Mouse (Mus musculus): ENCODE measurements at regions not wholly inside any gene's neighbourhood (a gene's known extent, or its start where the extent isn't known, plus 50 kb on each side); places are given as distances from the start of the nearest gene placed in this dataset.

GRCm38 (mm10) chr12:113257243-113257642 lies 71.5 kb downstream of the Tmem121 start:
- ATAC-seq (ENCODE audit: extremely low read depth, insufficient number of reproducible peaks, low FRiP score, poor library complexity, severe bottlenecking) (no peak), DNase-seq (ENCODE audit: low spot score) (no peak)
- Histone ChIP-seq H3K27me3 (ENCODE audit: insufficient read depth, low read length) (no peaks in the 10 kb centered on the region), H3K9me3 (replicated peaks) (peaks cover 13% of the 10 kb centered on the region), H3K36me3 (replicated peaks) (no peaks in the 10 kb centered on the region), H3K4me1 (ENCODE audit: insufficient read depth, low read depth, low read length) (no peaks in the 10 kb centered on the region), H3K4me3 (ENCODE audit: low read depth, low read length) (no peak overlapping the region)
- no peak for TF ChIP-seq GATA1 (IDR thresholded peaks at IDR 0.05; ENCODE audit: borderline replicate concordance, low read length)
- no peak for TF ChIP-seq POLR2AphosphoS5 (IDR thresholded peaks at IDR 0.05; ENCODE audit: insufficient replicate concordance, low read depth, low read length)
- no peak for TF ChIP-seq CTCF (IDR thresholded peaks at IDR 0.05; ENCODE audit: low read depth, low read length)
- TF ChIP-seq TAL1 (conservative IDR thresholded peaks at IDR 0.05; ENCODE audit: low read depth, low read length), result no peak
- TF ChIP-seq GATA2 (IDR thresholded peaks at IDR 0.05; ENCODE audit: borderline replicate concordance, low read depth, low read length), result no peak

DNA sequence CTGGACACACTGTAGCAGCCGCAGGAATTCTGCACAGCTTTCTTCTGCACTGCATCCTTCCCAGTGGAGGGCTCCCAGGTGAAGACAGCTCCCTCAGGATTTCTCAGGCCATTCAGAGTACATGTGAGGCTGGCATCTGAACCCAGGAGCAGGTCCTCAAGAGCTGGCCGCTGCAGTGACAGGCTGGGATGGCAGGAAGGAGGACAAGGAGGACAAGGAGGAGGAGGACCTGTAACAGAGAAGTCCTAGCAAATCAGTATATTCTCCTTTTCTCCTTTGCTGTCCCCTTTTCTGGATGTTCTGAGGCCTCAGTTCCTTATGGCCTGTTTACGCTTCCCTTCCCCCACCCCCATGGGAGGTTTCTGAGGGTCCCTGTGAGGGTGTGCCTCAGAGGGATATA lies 73.7 kb downstream of the Tmem121 start:
- Histone ChIP-seq H3K4me3 (ENCODE audit: low read depth, low read length) (no peak overlapping the region), H3K36me3 (replicated peaks) (no peaks in the 10 kb centered on the region), H3K27me3 (ENCODE audit: insufficient read depth, low read length) (no peaks in the 10 kb centered on the region), H3K4me1 (ENCODE audit: insufficient read depth, low read depth, low read length) (no peaks in the 10 kb centered on the region), H3K9me3 (replicated peaks) (peaks cover 16% of the 10 kb centered on the region)
- ATAC-seq (ENCODE audit: extremely low read depth, insufficient number of reproducible peaks, low FRiP score, poor library complexity, severe bottlenecking), result no peak
- no peak for TF ChIP-seq TAL1 (conservative IDR thresholded peaks at IDR 0.05; ENCODE audit: low read depth, low read length)
- no peak for DNase-seq (ENCODE audit: low spot score)

- no peak for TF ChIP-seq CTCF (IDR thresholded peaks at IDR 0.05; ENCODE audit: low read depth, low read length)
- TF ChIP-seq TAL1 (conservative IDR thresholded peaks at IDR 0.05; ENCODE audit: low read depth, low read length), result no peak
- no peak for TF ChIP-seq GATA2 (IDR thresholded peaks at IDR 0.05; ENCODE audit: borderline replicate concordance, low read depth, low read length)
- TF ChIP-seq GATA1 (IDR thresholded peaks at IDR 0.05; ENCODE audit: borderline replicate concordance, low read length), result no peak
- TF ChIP-seq POLR2AphosphoS5 (IDR thresholded peaks at IDR 0.05; ENCODE audit: insufficient replicate concordance, low read depth, low read length), result no peak
- H3K27me3 ChIP-seq (ENCODE audit: insufficient read depth, low read length), result no peaks in the 10 kb centered on the region
- ATAC-seq (ENCODE audit: extremely low read depth, insufficient number of reproducible peaks, low FRiP score, poor library complexity, severe bottlenecking), result no peak
- DNase-seq (ENCODE audit: low spot score), result no peak
- no peaks in the 10 kb centered on the region for H3K4me1 ChIP-seq (ENCODE audit: insufficient read depth, low read depth, low read length)
- peaks cover 22% of the 10 kb centered on the region for H3K9me3 ChIP-seq (replicated peaks)
- no peaks in the 10 kb centered on the region for H3K36me3 ChIP-seq (replicated peaks)
- no peak overlapping the region for H3K4me3 ChIP-seq (ENCODE audit: low read depth, low read length)
Observed at GRCm38 (mm10) chr12:113260304-113260703, 74.6 kb downstream of the Tmem121 start.

DNA sequence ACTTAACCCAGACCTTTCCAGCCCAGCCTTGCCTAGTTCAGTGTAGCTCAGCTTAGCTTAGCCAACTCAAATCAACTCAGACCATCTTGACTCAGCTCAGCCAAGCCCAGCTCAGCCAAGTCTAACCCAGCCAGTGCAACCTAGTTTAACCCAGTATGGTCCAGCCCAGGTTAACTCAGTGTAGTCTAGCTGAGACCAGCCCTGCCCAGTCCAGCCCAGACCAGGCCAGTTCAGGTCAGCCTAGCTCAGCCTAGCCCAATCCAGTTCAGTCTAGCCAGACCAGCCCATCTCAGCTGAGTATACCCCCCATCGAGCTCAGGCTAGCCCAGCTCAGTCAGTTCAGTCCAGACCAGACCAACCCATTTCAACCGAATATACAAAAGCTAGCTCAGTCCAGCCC lies 90.2 kb downstream of the Tmem121 start:
- no peak for ATAC-seq (ENCODE audit: extremely low read depth, insufficient number of reproducible peaks, low FRiP score, poor library complexity, severe bottlenecking)
- Histone ChIP-seq H3K9me3 (replicated peaks) (peaks cover 18% of the 10 kb centered on the region), H3K36me3 (replicated peaks) (no peaks in the 10 kb centered on the region), H3K4me3 (ENCODE audit: low read depth, low read length) (no peak overlapping the region), H3K4me1 (ENCODE audit: insufficient read depth, low read depth, low read length) (no peaks in the 10 kb centered on the region), H3K27me3 (ENCODE audit: insufficient read depth, low read length) (no peaks in the 10 kb centered on the region)
- TF ChIP-seq TAL1 (conservative IDR thresholded peaks at IDR 0.05; ENCODE audit: low read depth, low read length) (no peak), CTCF (IDR thresholded peaks at IDR 0.05; ENCODE audit: low read depth, low read length) (no peak), POLR2AphosphoS5 (IDR thresholded peaks at IDR 0.05; ENCODE audit: insufficient replicate concordance, low read depth, low read length) (no peak), GATA2 (IDR thresholded peaks at IDR 0.05; ENCODE audit: borderline replicate concordance, low read depth, low read length) (no peak), GATA1 (IDR thresholded peaks at IDR 0.05; ENCODE audit: borderline replicate concordance, low read length) (no peak)
- DNase-seq (ENCODE audit: low spot score), result no peak

- no peaks in the 10 kb centered on the region for H3K4me1 ChIP-seq (ENCODE audit: insufficient read depth, low read depth, low read length)
- H3K36me3 ChIP-seq (replicated peaks), result no peaks in the 10 kb centered on the region
- H3K4me3 ChIP-seq (ENCODE audit: low read depth, low read length), result no peak overlapping the region
- DNase-seq (ENCODE audit: low spot score), result no peak
- peaks cover 18% of the 10 kb centered on the region for H3K9me3 ChIP-seq (replicated peaks)
- TF ChIP-seq TAL1 (conservative IDR thresholded peaks at IDR 0.05; ENCODE audit: low read depth, low read length) (no peak), POLR2AphosphoS5 (IDR thresholded peaks at IDR 0.05; ENCODE audit: insufficient replicate concordance, low read depth, low read length) (no peak), CTCF (IDR thresholded peaks at IDR 0.05; ENCODE audit: low read depth, low read length) (no peak), GATA1 (IDR thresholded peaks at IDR 0.05; ENCODE audit: borderline replicate concordance, low read length) (no peak), GATA2 (IDR thresholded peaks at IDR 0.05; ENCODE audit: borderline replicate concordance, low read depth, low read length) (no peak)
- ATAC-seq (ENCODE audit: extremely low read depth, insufficient number of reproducible peaks, low FRiP score, poor library complexity, severe bottlenecking), result no peak
- H3K27me3 ChIP-seq (ENCODE audit: insufficient read depth, low read length), result no peaks in the 10 kb centered on the region
Observed at GRCm38 (mm10) chr12:113276355-113276942, 90.7 kb downstream of the Tmem121 start.

DNA sequence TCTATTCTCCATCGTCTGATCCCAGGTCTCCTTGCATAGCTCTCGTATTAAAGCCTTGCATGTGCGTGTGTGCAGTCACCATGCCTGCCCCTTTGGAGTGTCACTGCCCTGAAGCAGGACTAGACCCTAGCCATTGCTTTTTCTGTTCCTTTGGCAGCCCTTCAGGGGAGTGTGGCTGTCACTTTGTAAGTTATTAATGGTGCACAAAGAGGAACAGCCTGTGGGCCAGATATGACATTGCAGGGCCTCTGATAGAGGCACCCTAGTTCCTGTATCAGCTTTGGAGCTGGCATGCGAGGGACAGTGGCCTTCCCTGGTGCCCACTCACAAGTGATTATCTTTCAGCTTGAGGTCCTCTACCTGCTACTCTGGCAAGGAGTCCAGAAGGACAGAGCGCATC lies 92.0 kb downstream of the Tmem121 start:
- H3K4me3 ChIP-seq (ENCODE audit: low read depth, low read length), result no peak overlapping the region
- ATAC-seq (ENCODE audit: extremely low read depth, insufficient number of reproducible peaks, low FRiP score, poor library complexity, severe bottlenecking), result no peak
- H3K36me3 ChIP-seq (replicated peaks), result no peaks in the 10 kb centered on the region
- TF ChIP-seq TAL1 (conservative IDR thresholded peaks at IDR 0.05; ENCODE audit: low read depth, low read length), result no peak
- no peak for TF ChIP-seq POLR2AphosphoS5 (IDR thresholded peaks at IDR 0.05; ENCODE audit: insufficient replicate concordance, low read depth, low read length)
- TF ChIP-seq GATA2 (IDR thresholded peaks at IDR 0.05; ENCODE audit: borderline replicate concordance, low read depth, low read length), result no peak
- no peak for TF ChIP-seq GATA1 (IDR thresholded peaks at IDR 0.05; ENCODE audit: borderline replicate concordance, low read length)
- TF ChIP-seq CTCF (IDR thresholded peaks at IDR 0.05; ENCODE audit: low read depth, low read length), result no peak
- H3K9me3 ChIP-seq (replicated peaks), result peaks cover 18% of the 10 kb centered on the region
- DNase-seq (ENCODE audit: low spot score), result no peak
- H3K4me1 ChIP-seq (ENCODE audit: insufficient read depth, low read depth, low read length), result no peaks in the 10 kb centered on the region
- H3K27me3 ChIP-seq (ENCODE audit: insufficient read depth, low read length), result no peaks in the 10 kb centered on the region

Data from G1E (cell line).